Mouse (Mus musculus): ENCODE results near the gene Pdzrn4.

DNA sequence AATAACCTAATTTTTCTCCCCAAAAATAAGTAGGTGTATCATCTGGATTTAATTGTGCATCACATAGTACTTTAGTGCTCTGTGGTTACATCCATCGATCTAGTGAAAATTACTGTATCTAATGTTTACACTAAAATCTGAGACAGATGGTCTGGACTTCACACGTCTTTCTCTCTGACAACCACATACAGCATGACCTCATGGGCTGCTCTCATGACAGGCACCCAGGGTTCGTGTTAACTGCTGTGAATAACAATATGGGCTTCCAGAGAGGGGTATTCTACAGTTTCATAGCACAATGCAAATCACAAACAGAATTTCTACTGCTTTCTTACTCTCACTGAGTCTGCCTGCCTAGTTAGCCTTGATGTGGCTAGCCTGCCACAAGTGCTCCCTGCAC, 20.4 kb downstream of the Pdzrn4 start:
- TF ChIP-seq GATA1 (IDR thresholded peaks at IDR 0.05; ENCODE audit: borderline replicate concordance, low read length) (no peak), FLI1 (IDR thresholded peaks at IDR 0.05; ENCODE audit: low read length) (no peak)

Data from megakaryocyte, embryonic 14.5 days (primary cell).